Mouse (Mus musculus): ENCODE measurements around the gene Olfr550. TPM values are rescaled to one million over a fixed set of nuclear protein-coding genes. Genes with fewer than 3 reads are reported as not detected.
A peak's percentile ranks its signal among the peaks of the same experiment; 100 is the strongest.

The Olfr550 gene
- not detected in 2 replicates for polyA plus RNA-seq (2012; ENCODE audit: insufficient read depth, insufficient read length, low replicate concordance, missing spikeins)

- H3K27ac ChIP-seq (ENCODE audit: insufficient read depth, low read depth, low read length), result no peak within 1 kb of the TSS
- no peak within 1 kb of the TSS for H3K4me3 ChIP-seq (ENCODE audit: insufficient read depth, low read depth, low read length)
- no peaks in the 10 kb centered on the region for H3K4me1 ChIP-seq (ENCODE audit: control insufficient read depth, insufficient read depth, low read length)
- WGBS, result 88% methylated on average over 8 of the region's 8 CpGs
- no peak for TF ChIP-seq CTCF (IDR thresholded peaks at IDR 0.05; ENCODE audit: insufficient read depth, low read depth, low read length)
Measured at GRCm38 (mm10) chr7:102571142-102571541, at the start of gene Olfr550. Gene Olfr550 (plus strand): TSS chr7:102571442.

- TF ChIP-seq CTCF (IDR thresholded peaks at IDR 0.05; ENCODE audit: insufficient read depth, low read depth, low read length), result no peak
- no peak for TF ChIP-seq POLR2A (IDR thresholded peaks at IDR 0.05; ENCODE audit: insufficient read depth, low read depth, low read length)
- WGBS, result 86% methylated on average over 1 of the region's 1 CpGs
- H3K4me3 ChIP-seq (ENCODE audit: insufficient read depth, low read depth, low read length), result no peak overlapping the region
Measured at GRCm38 (mm10) chr7:102529052-102529451, 42.2 kb upstream of the Olfr550 start.

DNA sequence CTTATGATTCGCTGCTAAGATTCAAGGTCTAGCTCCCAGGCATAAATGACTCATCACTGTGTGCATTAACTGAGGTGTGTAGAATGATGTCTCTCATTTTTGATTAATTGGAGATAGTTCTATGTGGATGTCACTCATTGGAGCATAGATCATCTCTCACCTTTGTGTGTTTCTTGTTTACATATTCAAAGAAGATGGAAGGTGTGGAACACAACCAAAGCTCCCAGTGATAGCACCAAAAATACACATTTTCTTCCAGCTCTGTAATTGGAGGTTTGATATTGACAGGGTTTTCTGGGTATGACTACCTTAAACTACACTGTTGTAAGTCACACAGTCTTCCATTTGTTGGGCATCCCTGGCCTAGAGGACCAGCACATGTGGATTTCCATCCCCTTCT lies 36.8 kb upstream of the Olfr550 start, which contains the start of gene Olfr547:
TSS of gene Olfr547 (plus strand) at position 301 of the 400 bp plus-strand sequence.
- Histone ChIP-seq H3K4me3 (ENCODE audit: insufficient read depth, low read depth, low read length) (no peak within 1 kb of the TSS), H3K4me1 (ENCODE audit: control insufficient read depth, insufficient read depth, low read length) (no peaks in the 10 kb centered on the region), H3K27ac (ENCODE audit: insufficient read depth, low read depth, low read length) (no peak within 1 kb of the TSS)
- TF ChIP-seq POLR2A (IDR thresholded peaks at IDR 0.05; ENCODE audit: insufficient read depth, low read depth, low read length), result no peak
- no peak for TF ChIP-seq CTCF (IDR thresholded peaks at IDR 0.05; ENCODE audit: insufficient read depth, low read depth, low read length)
- WGBS, result 80% methylated on average over 1 of the region's 1 CpGs

More at GRCm38 (mm10) chr7:102529052-102529451, 42.2 kb upstream of the Olfr550 start:
- Histone ChIP-seq H3K4me1 (ENCODE audit: control insufficient read depth, insufficient read depth, low read length) (no peaks in the 10 kb centered on the region), H3K27ac (ENCODE audit: insufficient read depth, low read depth, low read length) (no peak overlapping the region)

DNA sequence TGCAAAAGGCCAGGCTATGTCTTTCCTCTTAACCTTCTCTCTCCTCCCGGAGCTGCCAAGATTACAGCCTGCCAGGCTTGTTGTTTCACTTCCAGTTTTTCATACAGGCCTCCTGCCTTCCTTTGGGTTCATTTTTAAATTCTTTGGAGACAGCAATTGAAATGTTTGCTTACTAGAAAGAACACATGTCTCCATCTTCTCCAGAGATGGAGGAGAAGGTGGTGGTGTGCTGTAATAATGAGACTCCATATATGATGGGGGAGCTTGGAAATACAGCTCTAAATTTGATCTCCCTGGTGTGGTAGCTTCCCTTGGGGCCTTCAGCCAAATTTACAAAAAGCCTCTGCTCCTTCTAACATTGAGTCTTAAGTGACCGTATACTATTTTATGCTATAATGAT lies 30.6 kb upstream of the Olfr550 start, which contains the start of gene Olfr548-ps1:
TSS of gene Olfr548-ps1 (plus strand) at position 301 of the 400 bp plus-strand sequence.
- Histone ChIP-seq H3K27ac (ENCODE audit: insufficient read depth, low read depth, low read length) (no peak within 1 kb of the TSS), H3K4me3 (ENCODE audit: insufficient read depth, low read depth, low read length) (no peak within 1 kb of the TSS), H3K4me1 (ENCODE audit: control insufficient read depth, insufficient read depth, low read length) (no peaks in the 10 kb centered on the region)
- TF ChIP-seq POLR2A (IDR thresholded peaks at IDR 0.05; ENCODE audit: insufficient read depth, low read depth, low read length), result no peak
- no peak for TF ChIP-seq CTCF (IDR thresholded peaks at IDR 0.05; ENCODE audit: insufficient read depth, low read depth, low read length)
- WGBS, result 78% methylated on average over 2 of the region's 2 CpGs

DNA sequence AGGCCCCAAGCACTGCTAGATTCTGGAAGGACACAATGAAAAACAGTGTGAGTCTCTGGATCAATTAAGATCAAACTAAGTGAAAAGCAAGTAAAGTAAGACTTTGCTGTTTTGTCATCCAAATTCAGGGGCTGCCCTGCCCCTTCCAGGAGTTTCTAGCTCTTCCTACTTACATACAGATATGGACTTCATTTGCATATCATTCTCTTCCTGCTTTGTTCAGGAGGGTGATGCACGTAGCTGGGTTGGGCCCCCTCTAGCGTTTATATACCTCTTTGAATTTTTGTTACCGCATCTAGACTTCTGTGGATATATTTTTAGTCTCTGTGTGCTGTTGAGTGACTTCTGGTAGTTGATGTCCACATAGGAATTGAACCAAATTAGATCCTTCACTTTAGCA lies 30.0 kb upstream of the Olfr550 start:
- Histone ChIP-seq H3K27ac (ENCODE audit: insufficient read depth, low read depth, low read length) (no peak overlapping the region), H3K4me1 (ENCODE audit: control insufficient read depth, insufficient read depth, low read length) (no peaks in the 10 kb centered on the region), H3K4me3 (ENCODE audit: insufficient read depth, low read depth, low read length) (no peak overlapping the region)
- 75% methylated on average over 3 of the region's 3 CpGs for WGBS
- TF ChIP-seq POLR2A (IDR thresholded peaks at IDR 0.05; ENCODE audit: insufficient read depth, low read depth, low read length), result no peak
- TF ChIP-seq CTCF (IDR thresholded peaks at IDR 0.05; ENCODE audit: insufficient read depth, low read depth, low read length), result no peak

DNA sequence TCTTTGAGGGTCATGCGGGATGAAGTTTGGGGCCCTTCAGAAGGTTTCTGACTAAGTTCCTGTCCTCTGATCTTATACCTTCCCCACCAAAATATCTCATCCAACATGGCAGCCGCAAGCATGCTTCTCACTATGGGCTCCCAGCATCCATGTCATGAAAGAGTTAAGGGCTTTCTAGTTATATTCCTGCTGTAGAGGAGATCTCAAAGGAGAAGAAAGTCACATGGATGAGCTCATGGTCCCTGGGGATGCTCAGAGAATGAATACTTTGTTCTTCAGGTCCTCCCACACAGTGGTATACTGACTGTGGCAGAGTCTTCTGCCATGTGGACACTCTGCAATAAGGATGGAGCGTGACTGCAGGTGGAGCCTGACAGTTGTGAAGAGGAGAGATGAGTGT lies 21.7 kb upstream of the Olfr550 start, which contains the start of gene Olfr549:
TSS of gene Olfr549 (plus strand) at position 301 of the 400 bp plus-strand sequence.
- H3K27ac ChIP-seq (ENCODE audit: insufficient read depth, low read depth, low read length), result no peak within 1 kb of the TSS
- no peaks in the 10 kb centered on the region for H3K4me1 ChIP-seq (ENCODE audit: control insufficient read depth, insufficient read depth, low read length)
- no peak within 1 kb of the TSS for H3K4me3 ChIP-seq (ENCODE audit: insufficient read depth, low read depth, low read length)
- 96% methylated on average over 3 of the region's 3 CpGs for WGBS
- TF ChIP-seq POLR2A (IDR thresholded peaks at IDR 0.05; ENCODE audit: insufficient read depth, low read depth, low read length), result no peak
- TF ChIP-seq CTCF (IDR thresholded peaks at IDR 0.05; ENCODE audit: insufficient read depth, low read depth, low read length), result no peak

DNA sequence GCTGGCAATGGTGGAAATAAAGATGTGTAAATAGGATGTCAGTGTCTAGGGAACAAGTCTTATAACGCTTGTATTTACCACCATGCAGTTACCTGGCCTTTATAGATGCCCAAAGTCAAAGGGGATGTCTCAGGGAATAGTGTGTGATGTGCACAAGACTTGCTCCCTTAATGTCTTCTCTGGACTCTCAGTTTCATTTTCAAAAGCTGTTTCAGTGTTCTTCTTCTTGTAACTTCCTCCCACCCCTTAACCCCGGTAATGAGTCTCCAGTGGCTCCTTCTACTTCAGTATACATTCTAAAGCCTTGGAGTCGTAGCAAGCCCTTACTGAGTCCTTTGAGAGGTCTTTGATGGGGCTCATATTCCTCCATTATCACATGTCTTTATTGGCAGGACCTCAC lies 18.0 kb upstream of the Olfr550 start:
- no peak overlapping the region for H3K4me3 ChIP-seq (ENCODE audit: insufficient read depth, low read depth, low read length)
- TF ChIP-seq POLR2A (IDR thresholded peaks at IDR 0.05; ENCODE audit: insufficient read depth, low read depth, low read length) (no peak), CTCF (IDR thresholded peaks at IDR 0.05; ENCODE audit: insufficient read depth, low read depth, low read length) (no peak)
- whole genome bisulfite sequencing, result 85% methylated on average over 3 of the region's 3 CpGs
- H3K4me1 ChIP-seq (ENCODE audit: control insufficient read depth, insufficient read depth, low read length), result no peaks in the 10 kb centered on the region
- no peak overlapping the region for H3K27ac ChIP-seq (ENCODE audit: insufficient read depth, low read depth, low read length)

DNA sequence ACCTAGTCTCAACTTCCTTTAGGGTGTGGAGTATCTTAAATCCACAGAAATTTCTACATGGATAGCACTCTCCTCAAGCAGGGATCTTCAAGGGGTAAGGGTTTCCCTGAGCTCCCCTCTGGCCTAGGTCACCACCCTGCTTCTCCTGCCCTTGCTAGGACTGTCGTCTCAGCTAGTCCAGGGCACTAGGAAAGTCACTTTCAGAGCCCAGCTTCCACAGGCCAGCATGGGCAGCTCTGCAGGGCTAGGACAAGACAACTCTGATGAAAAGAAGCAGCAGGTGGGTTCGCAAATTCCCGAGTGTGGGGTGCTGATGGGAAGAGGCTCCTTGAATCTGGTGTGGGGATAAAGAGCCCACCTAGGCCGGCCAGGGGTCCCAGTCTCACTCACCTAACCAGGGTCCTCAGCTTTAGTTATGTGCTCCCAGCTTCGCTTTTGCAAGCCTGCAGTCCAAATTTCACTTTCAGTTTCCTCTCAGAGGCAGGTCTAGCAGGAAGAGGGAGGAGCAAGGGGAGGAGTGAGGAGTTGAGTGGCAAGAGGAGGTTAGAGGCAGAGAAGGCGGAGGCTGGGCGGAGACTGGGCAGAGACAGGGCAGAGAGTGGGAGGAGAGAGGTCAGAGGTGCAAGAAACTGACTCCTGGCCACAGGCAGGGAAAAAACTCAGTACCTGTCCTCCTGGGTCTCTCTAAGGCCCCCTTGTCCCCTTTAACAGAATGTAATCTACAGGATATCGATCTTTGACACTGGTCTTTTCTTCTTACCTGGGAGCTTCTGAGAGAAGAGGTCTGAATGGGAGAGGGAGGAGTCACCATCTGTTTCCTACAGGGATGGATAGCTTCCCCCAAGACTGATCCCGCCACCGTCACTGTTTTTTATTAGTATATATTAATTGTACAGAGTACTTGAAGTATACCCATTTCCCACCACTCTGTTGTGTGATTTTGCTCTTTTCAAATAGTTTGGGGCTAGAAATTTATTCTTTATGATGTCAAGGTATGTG lies 5.9 kb upstream of the Olfr550 start, which contains the start of gene Trim21:
TSS of gene Trim21 (minus strand) at position 488 of the 999 bp plus-strand sequence.
- TF ChIP-seq CTCF (IDR thresholded peaks at IDR 0.05; ENCODE audit: insufficient read depth, low read depth, low read length), result no peak
- TF ChIP-seq POLR2A (IDR thresholded peaks at IDR 0.05; ENCODE audit: insufficient read depth, low read depth, low read length), result no peak
- Histone ChIP-seq H3K4me1 (ENCODE audit: control insufficient read depth, insufficient read depth, low read length) (peaks cover 3% of the 10 kb centered on the region; the same call in 1 of the 2 replicates), H3K27ac (ENCODE audit: insufficient read depth, low read depth, low read length) (0 out of 2 replicates have a peak within 1 kb of the TSS, but pooled peaks have one; percentile 32), H3K4me3 (ENCODE audit: insufficient read depth, low read depth, low read length) (peak within 1 kb of the TSS; percentile 56)
- 20% methylated on average over 10 of the region's 10 CpGs for WGBS

DNA sequence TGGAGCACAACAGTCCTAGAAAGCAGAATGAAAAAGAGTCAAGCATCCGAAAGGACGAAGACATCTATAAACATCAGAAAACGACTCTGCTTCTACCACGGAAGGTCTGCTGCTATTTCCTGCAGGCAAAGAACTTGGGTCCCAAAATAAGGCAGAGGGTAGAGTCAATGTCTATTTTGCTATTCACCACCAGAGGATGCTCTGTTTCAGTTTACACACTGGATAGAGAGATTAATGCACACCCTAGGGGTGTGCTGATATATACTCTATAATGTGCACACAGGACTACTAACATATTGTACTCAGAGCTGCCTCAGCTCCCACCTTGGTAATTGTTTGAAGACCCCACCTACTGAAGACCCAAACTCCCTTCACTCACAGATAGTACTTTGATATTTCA lies 5.0 kb upstream of the Olfr550 start:
- H3K27ac ChIP-seq (ENCODE audit: insufficient read depth, low read depth, low read length), result no peak overlapping the region
- TF ChIP-seq POLR2A (IDR thresholded peaks at IDR 0.05; ENCODE audit: insufficient read depth, low read depth, low read length) (no peak), CTCF (IDR thresholded peaks at IDR 0.05; ENCODE audit: insufficient read depth, low read depth, low read length) (no peak)
- 88% methylated on average over 4 of the region's 4 CpGs for WGBS
- peaks cover 3% of the 10 kb centered on the region; the same call in 1 of the 2 replicates for H3K4me1 ChIP-seq (ENCODE audit: control insufficient read depth, insufficient read depth, low read length)
- no peak overlapping the region for H3K4me3 ChIP-seq (ENCODE audit: insufficient read depth, low read depth, low read length)

Data from olfactory bulb, adult 2 months (tissue).